Mouse (Mus musculus) embryonic facial prominence, embryonic 15.5 days (tissue): ENCODE measurements around the gene Slc24a3. TPM values are rescaled to one million over a fixed set of nuclear protein-coding genes. Genes with fewer than 3 reads are reported as not detected.

Experiments
- ATAC-seq: fragments of 200-750 bp; cut with Nextera tagmentation; 2 replicates; pipeline ENCODE4 v1.8.0; 2017; ENCODE audit warnings: low read depth, moderate TSS enrichment; ENCODE audit not compliant: insufficient number of reproducible peaks, low FRiP score, low TSS enrichment
- H3K27ac ChIP-seq: fragments of 300-500 bp; sonication (generic); replicated peaks from 2 replicates; pipeline ENCODE4 v1.5.1; 2015; ENCODE audit warnings: mild to moderate bottlenecking, inconsistent platforms
- H3K27me3 ChIP-seq: fragments of 300-500 bp; sonication (generic); 2 replicates; pipeline ENCODE4 v1.6.1; 2015; ENCODE audit warnings: inconsistent platforms
- H3K36me3 ChIP-seq: fragments of 300-500 bp; sonication (generic); 2 replicates; pipeline ENCODE4 v1.6.1; 2015; ENCODE audit warnings: mild to moderate bottlenecking, inconsistent platforms
- H3K4me1 ChIP-seq: fragments of 300-500 bp; sonication (generic); 2 replicates; pipeline ENCODE4 v1.6.1; 2015; ENCODE audit warnings: inconsistent platforms
- H3K4me2 ChIP-seq: fragments of 300-500 bp; sonication (generic); replicated peaks from 2 replicates; pipeline ENCODE4 v1.6.1; 2015; ENCODE audit warnings: mild to moderate bottlenecking, inconsistent platforms
- H3K4me3 ChIP-seq: fragments of 300-500 bp; sonication (generic); replicated peaks from 2 replicates; pipeline ENCODE4 v1.5.1; 2015; ENCODE audit warnings: mild to moderate bottlenecking, inconsistent platforms
- H3K9ac ChIP-seq: fragments of 300-500 bp; sonication (generic); 2 replicates; pipeline ENCODE4 v1.6.1; 2015; ENCODE audit warnings: inconsistent platforms
- H3K9me3 ChIP-seq: fragments of 300-500 bp; sonication (generic); replicated peaks from 2 replicates; pipeline ENCODE4 v1.6.1; 2016; ENCODE audit warnings: inconsistent platforms
- WGBS: fragments of 180-500 bp; shearing (Covaris S2); methylation state at CpG from one replicate; pipeline ENCODE4 v1.1.7; 2015; 5-methylcytosine and 5-hydroxymethylcytosine counted together
- polyA plus RNA-seq: library from polyadenylated mRNA; unstranded; fragments of >200 nt; fragmentation: Nextera tagmentation; extraction: Ambion mirVana; gene quantifications from 2 replicates; pipeline ENCODE4 v1.2.1, GENCODE M21; 2015

The Slc24a3 gene
- polyA plus RNA-seq, 1 experiment from 2014 or later, result 3.4 TPM

DNA sequence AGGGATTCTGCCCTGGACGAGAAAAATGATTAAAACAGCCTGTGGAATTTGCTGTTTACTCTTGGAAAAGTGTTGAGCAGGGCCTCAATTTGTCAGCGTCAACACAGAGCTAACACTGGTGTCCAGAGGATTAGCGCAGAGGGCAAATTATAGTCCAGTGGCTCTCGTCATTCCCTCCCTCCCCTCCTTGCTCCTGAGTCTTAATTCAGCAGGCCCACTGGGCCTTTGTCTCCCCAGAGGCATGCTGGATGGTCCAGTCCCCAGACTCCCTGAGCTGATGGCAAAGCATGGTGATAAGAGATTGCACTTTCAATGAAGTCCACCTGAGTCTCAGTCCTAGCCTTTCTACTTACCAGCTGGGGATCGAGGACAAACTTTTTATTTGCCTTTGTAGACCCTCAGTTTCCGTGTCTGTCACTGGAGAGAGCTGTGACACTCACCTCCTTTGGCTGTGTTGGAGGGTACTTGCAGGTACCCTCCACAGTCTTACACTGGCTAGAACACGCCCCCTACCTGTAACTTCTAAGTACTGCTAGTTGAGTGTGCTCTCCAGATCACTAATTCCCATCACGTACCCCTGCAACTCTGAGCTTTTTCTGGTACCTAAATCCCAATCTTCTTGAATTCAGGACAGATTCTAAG is 289.7 kb downstream of the Slc24a3 start:
- H3K27ac ChIP-seq, result no peak overlapping the region
- no peaks in the 10 kb centered on the region for H3K9me3 ChIP-seq
- no peaks in the 10 kb centered on the region for H3K27me3 ChIP-seq
- no peaks in the 10 kb centered on the region for H3K4me1 ChIP-seq
- H3K36me3 ChIP-seq, result no peaks in the 10 kb centered on the region
- no peak overlapping the region for H3K4me2 ChIP-seq
- ATAC-seq, result no peak
- no peak overlapping the region for H3K4me3 ChIP-seq
- 39% methylated on average over 8 of the region's 8 CpGs for WGBS
- H3K9ac ChIP-seq, result no peak overlapping the region

DNA sequence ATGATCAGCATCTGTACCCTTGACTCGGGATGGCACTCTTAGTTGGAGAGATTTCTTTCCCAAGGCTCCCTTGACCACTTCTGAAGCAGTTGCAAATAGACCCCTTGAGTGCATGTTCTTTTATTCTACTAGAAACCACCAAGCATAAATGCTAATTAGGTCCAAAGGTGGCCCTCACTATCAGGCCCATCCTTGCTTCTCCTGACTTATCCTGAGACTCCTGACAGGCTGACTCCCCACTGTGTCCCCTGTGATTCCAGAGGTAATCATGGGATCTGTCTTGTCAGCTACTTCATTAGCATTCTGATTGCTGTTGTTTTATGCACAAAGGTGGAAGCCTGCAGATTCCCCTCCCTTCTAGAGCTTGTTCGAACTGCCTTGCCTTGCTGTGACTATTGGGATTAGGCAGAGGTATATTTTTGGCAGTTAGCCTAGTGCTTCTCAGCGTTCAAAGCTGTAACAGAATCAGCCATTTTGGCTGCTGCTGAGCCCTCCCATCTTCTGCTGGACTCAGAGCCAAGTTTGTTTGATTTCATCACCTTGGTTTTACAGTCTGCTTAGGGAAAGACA is 293.4 kb downstream of the Slc24a3 start:
- Histone ChIP-seq H3K9me3 (no peaks in the 10 kb centered on the region), H3K9ac (no peak overlapping the region), H3K27ac (no peak overlapping the region), H3K36me3 (no peaks in the 10 kb centered on the region), H3K4me2 (no peak overlapping the region), H3K27me3 (no peaks in the 10 kb centered on the region), H3K4me1 (no peaks in the 10 kb centered on the region), H3K4me3 (no peak overlapping the region)
- WGBS, result 38% methylated on average over 3 of the region's 3 CpGs
- no peak for ATAC-seq

DNA sequence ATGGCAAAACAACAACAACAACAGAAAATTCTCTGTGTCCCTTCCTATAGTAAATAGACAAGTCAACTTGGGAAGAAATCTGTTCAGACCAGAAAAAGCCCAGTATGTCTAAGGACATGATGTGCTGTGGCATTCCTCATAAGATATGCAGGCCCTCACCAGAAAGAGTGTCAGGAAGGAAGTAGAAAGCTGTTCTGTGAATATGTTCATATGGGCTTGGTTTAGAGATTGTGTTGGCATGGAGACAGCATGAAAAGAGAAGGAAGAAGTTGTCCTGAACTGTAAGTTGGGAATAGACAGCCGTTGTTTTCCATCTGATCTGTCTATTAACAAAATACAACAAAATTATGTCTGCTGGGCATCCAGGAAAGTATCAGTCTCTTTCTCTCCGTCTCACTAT is 294.7 kb downstream of the Slc24a3 start:
- Histone ChIP-seq H3K4me3 (no peak overlapping the region), H3K4me1 (no peaks in the 10 kb centered on the region), H3K9ac (no peak overlapping the region), H3K4me2 (no peak overlapping the region), H3K27me3 (no peaks in the 10 kb centered on the region), H3K36me3 (no peaks in the 10 kb centered on the region), H3K9me3 (no peaks in the 10 kb centered on the region), H3K27ac (no peak overlapping the region)
- no peak for ATAC-seq
- 88% methylated on average over 2 of the region's 2 CpGs for WGBS

DNA sequence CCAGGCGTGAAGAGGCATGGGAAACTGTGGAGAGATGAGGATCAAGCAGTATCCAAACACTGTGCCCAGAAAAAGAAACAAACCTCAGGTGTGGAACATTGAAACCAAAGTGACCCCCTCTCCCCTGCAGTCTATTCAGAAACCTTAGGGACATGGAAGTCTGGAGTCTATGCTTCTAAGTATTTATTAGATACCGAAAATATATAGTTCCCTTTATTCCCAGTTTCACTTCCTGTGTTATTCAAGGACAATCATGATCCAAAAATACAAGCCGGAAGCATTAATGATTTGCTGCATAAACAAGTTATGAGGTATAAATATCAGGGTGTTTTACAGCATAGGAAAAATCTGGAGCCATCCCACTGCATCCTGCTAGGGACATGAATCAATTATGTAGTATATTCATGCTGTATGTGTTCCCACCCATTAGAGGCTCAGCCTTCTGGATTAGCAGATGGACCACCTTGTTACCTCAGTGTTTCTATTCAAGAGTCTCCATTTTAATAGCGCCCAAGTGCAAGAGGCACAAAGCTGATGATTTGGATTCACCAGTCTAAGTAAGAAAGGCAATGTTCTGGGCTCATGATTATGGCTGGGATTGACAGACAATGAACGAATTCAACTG is 301.3 kb downstream of the Slc24a3 start:
- 93% methylated on average over 5 of the region's 5 CpGs for WGBS
- H3K4me2 ChIP-seq, result no peak overlapping the region
- H3K36me3 ChIP-seq, result no peaks in the 10 kb centered on the region
- no peak overlapping the region for H3K9ac ChIP-seq
- H3K9me3 ChIP-seq, result no peaks in the 10 kb centered on the region
- H3K27me3 ChIP-seq, result no peaks in the 10 kb centered on the region
- no peak overlapping the region for H3K4me3 ChIP-seq
- ATAC-seq, result no peak
- no peaks in the 10 kb centered on the region for H3K4me1 ChIP-seq
- no peak overlapping the region for H3K27ac ChIP-seq

DNA sequence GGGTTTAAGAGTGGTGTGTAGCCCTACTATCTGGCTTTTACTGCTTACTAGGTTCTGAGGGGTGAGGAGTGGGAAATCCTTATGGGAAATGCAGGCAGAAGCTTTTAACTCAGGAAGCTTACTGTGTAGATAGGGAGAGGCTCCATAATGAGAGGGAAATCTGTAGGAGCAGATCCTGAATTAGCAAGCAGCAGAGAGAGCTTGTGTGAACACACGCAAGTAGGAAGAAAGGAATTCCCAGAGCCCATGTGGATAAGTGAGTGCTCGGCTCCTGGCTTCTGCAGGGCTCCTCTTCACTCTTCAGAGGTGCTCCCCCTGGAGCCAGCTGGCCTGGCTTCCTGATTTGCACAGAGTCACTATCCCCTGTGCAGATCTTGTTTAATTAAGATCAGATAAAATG is 309.9 kb downstream of the Slc24a3 start:
- 61% methylated on average over 2 of the region's 2 CpGs for WGBS
- ATAC-seq, result no peak
- no peaks in the 10 kb centered on the region for H3K27me3 ChIP-seq
- no peak overlapping the region for H3K9ac ChIP-seq
- no peaks in the 10 kb centered on the region for H3K9me3 ChIP-seq
- H3K4me2 ChIP-seq, result no peak overlapping the region
- H3K4me1 ChIP-seq, result no peaks in the 10 kb centered on the region
- H3K36me3 ChIP-seq, result no peaks in the 10 kb centered on the region
- H3K4me3 ChIP-seq, result no peak overlapping the region
- H3K27ac ChIP-seq, result no peak overlapping the region

DNA sequence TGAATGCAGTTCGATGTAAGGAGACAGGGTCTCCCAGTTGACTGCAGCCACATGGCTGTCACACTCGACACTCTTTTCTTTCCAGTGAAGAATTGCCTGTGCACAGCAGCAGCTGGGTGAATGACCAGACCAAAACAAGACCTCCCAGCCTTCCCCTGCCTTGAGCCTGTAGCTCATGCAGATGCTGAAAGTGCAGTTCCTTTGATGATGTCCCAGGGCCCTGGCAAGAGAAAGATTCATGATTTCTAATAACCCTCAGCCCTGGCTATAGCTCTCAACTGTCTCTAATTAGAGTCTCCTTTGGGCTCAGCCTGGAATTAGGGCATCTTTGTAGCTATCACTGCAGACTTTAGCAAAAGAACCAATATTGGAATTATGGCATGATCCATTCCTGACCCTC is 312.1 kb downstream of the Slc24a3 start:
- H3K4me2 ChIP-seq, result no peak overlapping the region
- no peaks in the 10 kb centered on the region for H3K4me1 ChIP-seq
- H3K4me3 ChIP-seq, result no peak overlapping the region
- no peak overlapping the region for H3K9ac ChIP-seq
- no peaks in the 10 kb centered on the region for H3K9me3 ChIP-seq
- H3K36me3 ChIP-seq, result no peaks in the 10 kb centered on the region
- ATAC-seq, result no peak
- H3K27ac ChIP-seq, result no peak overlapping the region
- no peaks in the 10 kb centered on the region for H3K27me3 ChIP-seq
- 56% methylated on average over 2 of the region's 2 CpGs for WGBS

DNA sequence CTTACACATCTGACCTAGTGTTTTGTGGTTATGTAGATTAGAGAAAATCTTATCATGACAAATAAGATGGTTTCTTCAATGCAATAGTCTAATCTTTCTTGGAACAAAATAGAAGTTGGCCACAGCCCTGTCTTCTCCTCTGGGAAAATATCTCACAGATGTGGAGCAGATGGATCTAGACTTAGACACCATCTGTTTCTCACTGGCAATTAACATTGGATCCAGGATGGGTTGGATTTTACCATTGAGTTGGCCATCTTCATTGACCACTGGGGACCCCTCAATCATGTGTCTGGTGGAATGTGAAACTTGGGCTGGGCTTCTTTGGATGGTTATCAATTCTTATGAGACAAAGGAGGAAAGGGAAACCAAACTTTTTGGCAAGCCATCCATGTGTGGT is 332.7 kb downstream of the Slc24a3 start:
- Histone ChIP-seq H3K4me2 (no peak overlapping the region), H3K27ac (no peak overlapping the region), H3K9ac (no peak overlapping the region), H3K36me3 (no peaks in the 10 kb centered on the region), H3K4me3 (no peak overlapping the region), H3K4me1 (no peaks in the 10 kb centered on the region), H3K27me3 (no peaks in the 10 kb centered on the region), H3K9me3 (no peaks in the 10 kb centered on the region)
- ATAC-seq, result no peak

DNA sequence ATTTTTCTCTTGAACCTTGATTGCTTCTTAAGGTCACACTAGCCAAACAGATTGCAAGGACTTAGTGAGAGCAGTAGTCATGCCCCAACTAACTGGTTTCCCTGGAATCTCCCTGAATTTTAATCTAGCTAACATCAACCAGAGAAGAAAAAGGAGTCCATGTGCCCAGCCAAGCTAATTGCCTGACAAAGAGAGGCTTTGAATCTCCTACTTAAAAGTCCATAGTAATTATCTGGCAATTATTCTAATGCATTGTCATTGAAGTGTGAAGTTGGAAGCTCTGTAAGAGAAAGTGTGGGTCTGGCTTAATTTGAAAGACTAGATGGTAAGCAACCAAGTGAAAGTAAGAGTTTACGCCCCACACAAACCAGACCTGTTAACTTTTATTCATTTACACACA is 333.9 kb downstream of the Slc24a3 start:
- no peaks in the 10 kb centered on the region for H3K4me1 ChIP-seq
- no peaks in the 10 kb centered on the region for H3K27me3 ChIP-seq
- H3K27ac ChIP-seq, result no peak overlapping the region
- no peak for ATAC-seq
- 89% methylated on average over 1 of the region's 1 CpGs for WGBS
- H3K9me3 ChIP-seq, result no peaks in the 10 kb centered on the region
- H3K4me3 ChIP-seq, result no peak overlapping the region
- H3K4me2 ChIP-seq, result no peak overlapping the region
- no peaks in the 10 kb centered on the region for H3K36me3 ChIP-seq
- no peak overlapping the region for H3K9ac ChIP-seq

DNA sequence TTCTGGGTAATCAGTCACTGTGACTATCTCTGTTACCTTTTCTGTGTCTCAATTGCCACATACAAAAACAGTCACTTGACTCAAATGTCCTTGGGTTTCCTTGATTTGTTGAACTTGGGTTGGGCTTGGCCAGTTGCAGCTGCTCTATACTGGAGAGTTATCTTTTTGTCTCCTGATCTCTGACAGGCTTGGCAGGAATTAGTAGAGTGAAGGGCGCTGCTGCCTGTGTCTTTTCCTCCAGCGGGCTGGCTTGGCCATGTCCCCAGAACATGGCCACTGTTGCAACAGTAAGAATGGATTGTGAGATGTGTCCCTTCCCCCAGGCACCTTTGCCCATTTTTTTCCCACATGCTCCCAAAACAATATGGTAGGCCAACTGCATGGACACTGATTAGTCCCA is 340.1 kb downstream of the Slc24a3 start:
- Histone ChIP-seq H3K27me3 (no peaks in the 10 kb centered on the region), H3K4me3 (no peak overlapping the region), H3K4me2 (no peak overlapping the region), H3K36me3 (no peaks in the 10 kb centered on the region), H3K9ac (no peak overlapping the region), H3K9me3 (no peaks in the 10 kb centered on the region), H3K4me1 (no peaks in the 10 kb centered on the region), H3K27ac (no peak overlapping the region)
- 90% methylated on average over 2 of the region's 2 CpGs for WGBS
- ATAC-seq, result no peak

DNA sequence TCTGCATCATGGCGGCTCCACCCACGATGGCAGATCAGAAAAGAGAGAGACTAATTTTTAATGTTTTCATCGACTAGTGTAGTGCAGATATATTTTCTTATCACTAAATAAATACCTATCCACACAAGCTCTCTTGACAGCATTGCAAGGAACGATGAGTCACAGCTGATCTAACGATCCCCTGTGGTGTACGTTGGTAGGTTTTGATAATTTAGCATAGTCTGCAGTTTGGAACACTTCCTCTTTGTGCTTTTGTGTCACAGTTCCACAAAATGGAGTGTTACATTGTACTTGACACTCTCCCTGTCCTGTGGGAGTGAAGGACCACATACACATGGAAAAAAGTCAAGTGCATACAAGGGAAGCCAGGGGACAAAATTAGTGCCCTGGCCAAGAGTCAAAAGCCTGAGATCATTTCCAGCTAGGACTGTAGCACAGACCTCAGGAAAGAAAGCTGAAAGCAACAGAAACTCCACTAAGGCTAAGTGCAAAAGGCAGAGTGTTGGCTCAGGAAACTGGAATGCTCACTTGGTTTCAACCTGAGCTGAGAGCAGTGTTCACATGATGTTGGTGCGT is 343.2 kb downstream of the Slc24a3 start:
- Histone ChIP-seq H3K4me2 (no peak overlapping the region), H3K4me1 (no peaks in the 10 kb centered on the region), H3K4me3 (no peak overlapping the region), H3K27me3 (no peaks in the 10 kb centered on the region), H3K27ac (no peak overlapping the region), H3K9ac (no peak overlapping the region), H3K36me3 (no peaks in the 10 kb centered on the region), H3K9me3 (no peaks in the 10 kb centered on the region)
- no peak for ATAC-seq
- WGBS, result 84% methylated on average over 7 of the region's 7 CpGs

DNA sequence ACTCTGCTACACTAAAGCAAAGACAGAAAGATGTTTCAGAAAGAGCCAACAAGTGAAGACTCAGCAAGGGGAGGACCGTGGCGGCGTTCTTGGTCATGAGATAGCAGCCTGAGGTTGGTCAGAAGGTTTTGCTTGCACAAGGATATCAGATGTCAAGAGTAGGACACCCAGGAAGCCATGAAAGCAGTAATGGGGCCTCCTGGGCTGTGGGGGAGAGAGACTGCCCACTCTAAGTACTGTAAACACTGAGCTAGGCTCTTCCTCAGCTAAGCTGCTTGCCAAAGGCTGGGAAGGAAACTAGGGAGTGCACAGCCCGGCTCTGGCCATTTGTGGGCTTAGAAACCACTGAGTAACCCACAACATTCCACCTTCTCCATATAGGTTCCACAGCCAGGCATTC is 348.4 kb downstream of the Slc24a3 start:
- Histone ChIP-seq H3K27ac (no peak overlapping the region), H3K9ac (no peak overlapping the region), H3K4me3 (no peak overlapping the region), H3K27me3 (no peaks in the 10 kb centered on the region; the same call in 1 of the 2 replicates), H3K4me2 (no peak overlapping the region), H3K4me1 (no peaks in the 10 kb centered on the region), H3K36me3 (no peaks in the 10 kb centered on the region), H3K9me3 (no peaks in the 10 kb centered on the region)
- 68% methylated on average over 4 of the region's 4 CpGs for WGBS
- ATAC-seq, result no peak
